7 mouse cellular contexts compared by ENCODE assay signal in the genomic region with DNA sequence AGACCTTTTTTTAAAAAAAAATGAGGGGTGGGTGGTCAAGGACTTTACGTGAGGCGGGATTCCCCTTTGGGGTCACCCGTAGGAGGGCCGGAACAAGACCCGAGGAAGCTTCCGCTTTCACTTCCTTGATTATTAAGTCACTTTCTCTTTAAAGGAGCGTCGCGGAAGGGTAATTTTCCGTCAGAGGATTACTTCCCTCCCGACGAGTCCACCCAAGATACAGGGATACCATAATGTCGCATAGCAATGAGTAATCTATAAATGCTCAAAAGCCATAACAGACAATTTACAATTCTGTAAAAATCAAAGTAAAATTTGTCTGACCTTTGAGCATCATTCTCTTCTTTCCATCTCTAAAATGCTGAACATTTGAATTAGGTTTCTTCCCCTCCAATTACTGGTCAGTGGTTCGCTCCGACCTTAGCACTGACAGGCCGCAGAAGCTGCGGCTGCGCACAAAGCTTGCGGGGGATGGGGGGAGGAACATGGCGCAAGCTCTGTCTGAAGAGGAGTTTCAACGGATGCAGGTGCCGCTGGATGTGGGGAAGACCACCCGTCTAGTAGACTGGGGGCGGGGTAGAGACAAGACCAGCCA. TPM values are rescaled to one million over a fixed set of nuclear protein-coding genes. Genes with fewer than 3 reads are reported as not detected.
A peak's percentile ranks its signal among the peaks of the same experiment; 100 is the strongest.
DNase-seq lines count a peak whose midpoint lies in the region; ATAC-seq and TF ChIP-seq lines count a peak whose summit lies in the region.

A gene (plus strand): TSS at position 224 of the 595 bp plus-strand sequence.

- intact Hi-C loops in left cerebral cortex, postnatal 4 days (cut with DNase I) = no loop called here

- peak within 1 kb of the TSS; percentile 66 for H3K4me3 ChIP-seq in embryonic facial prominence, embryonic 10.5 days
- H3K4me3 ChIP-seq in intestine, postnatal 0 days (ENCODE audit: low read depth, low read length) = peak within 1 kb of the TSS; percentile 54
- peak within 1 kb of the TSS; percentile 54 for H3K4me3 ChIP-seq in midbrain, embryonic 12.5 days

- peak within 1 kb of the TSS; percentile 60 for H3K4me2 ChIP-seq in intestine, postnatal 0 days (replicated peaks; ENCODE audit: low read depth)
- peak within 1 kb of the TSS; percentile 60 for H3K4me2 ChIP-seq in midbrain, embryonic 12.5 days (replicated peaks)

- peak; percentile 88 for ATAC-seq in intestine, postnatal 0 days
- peak; percentile 88 for ATAC-seq in midbrain, embryonic 12.5 days (ENCODE audit: low FRiP score, low read depth)

- H3K27me3 ChIP-seq in embryonic facial prominence, embryonic 10.5 days (replicated peaks; ENCODE audit: low read depth, poor library complexity, severe bottlenecking) = no peaks in the 10 kb centered on the region
- H3K27me3 ChIP-seq in intestine, postnatal 0 days (replicated peaks; ENCODE audit: control insufficient read depth, insufficient read depth, low read length) = no peaks in the 10 kb centered on the region
- no peaks in the 10 kb centered on the region for H3K27me3 ChIP-seq in midbrain, embryonic 12.5 days

- TF ChIP-seq CTCF in intestine, postnatal 0 days (IDR thresholded peaks at IDR 0.05; ENCODE audit: low read depth) = no peak

- peak; percentile 86 for DNase-seq in adrenal gland, postnatal 14 days
- DNase-seq in embryonic facial prominence, embryonic 10.5 days (ENCODE audit: low spot score) = peak; percentile 76
- DNase-seq in gonadal fat pad, adult 2 months (ENCODE audit: low read depth) = no peak
- peak; percentile 78 for DNase-seq in left cerebral cortex, postnatal 4 days
- DNase-seq in spleen, adult 18-20 months = peak; percentile 69 to 70

- H3K9me3 ChIP-seq in embryonic facial prominence, embryonic 10.5 days = no peaks in the 10 kb centered on the region
- no peaks in the 10 kb centered on the region for H3K9me3 ChIP-seq in intestine, postnatal 0 days (ENCODE audit: control insufficient read depth)
- no peaks in the 10 kb centered on the region for H3K9me3 ChIP-seq in midbrain, embryonic 12.5 days

- WGBS in embryonic facial prominence, embryonic 10.5 days = 14% methylated on average over 24 of the region's 24 CpGs
- WGBS in intestine, postnatal 0 days = 14% methylated on average over 24 of the region's 24 CpGs
- 22% methylated on average over 24 of the region's 24 CpGs for WGBS in midbrain, embryonic 12.5 days

- peak within 1 kb of the TSS; percentile 79 for H3K27ac ChIP-seq in embryonic facial prominence, embryonic 10.5 days (replicated peaks)
- H3K27ac ChIP-seq in intestine, postnatal 0 days (ENCODE audit: low read depth, low read length) = no peak within 1 kb of the TSS; the same call in 1 of the 2 replicates
- no peak within 1 kb of the TSS for H3K27ac ChIP-seq in midbrain, embryonic 12.5 days (replicated peaks)

- peaks cover 3% of the 10 kb centered on the region; the same call in 1 of the 2 replicates for H3K36me3 ChIP-seq in embryonic facial prominence, embryonic 10.5 days (replicated peaks)
- H3K36me3 ChIP-seq in intestine, postnatal 0 days (ENCODE audit: control insufficient read depth, insufficient read depth) = no peaks in the 10 kb centered on the region
- no peaks in the 10 kb centered on the region for H3K36me3 ChIP-seq in midbrain, embryonic 12.5 days

- H3K9ac ChIP-seq in intestine, postnatal 0 days (ENCODE audit: low read depth, low read length) = peak within 1 kb of the TSS; percentile 45; the same call in 1 of the 2 replicates
- peak within 1 kb of the TSS; percentile 64 for H3K9ac ChIP-seq in midbrain, embryonic 12.5 days (replicated peaks)

- peaks cover 5% of the 10 kb centered on the region; the same call in 1 of the 2 replicates for H3K4me1 ChIP-seq in embryonic facial prominence, embryonic 10.5 days
- no peaks in the 10 kb centered on the region for H3K4me1 ChIP-seq in intestine, postnatal 0 days (replicated peaks; ENCODE audit: control insufficient read depth, insufficient read depth, low read length)
- peaks cover 6% of the 10 kb centered on the region; the same call in 1 of the 2 replicates for H3K4me1 ChIP-seq in midbrain, embryonic 12.5 days

RNA-seq across cellular contexts. Expression of the gene that starts here (rescaled TPM):
- 49.0 and 56.4 TPM in 2 replicates for total RNA-seq in adrenal gland, postnatal 14 days (2021)
- polyA plus RNA-seq in embryonic facial prominence, embryonic 10.5 days (2016; fragmentation: Nextera tagmentation; extraction: Ambion mirVana) = 42.5 and 45.3 TPM in 2 replicates
- polyA plus RNA-seq in gonadal fat pad, adult 2 months (2012; rRNA removed) = 29.8 and 32.7 TPM in 2 replicates
- polyA plus RNA-seq in intestine, postnatal 0 days (2015; fragmentation: Nextera tagmentation; extraction: Ambion mirVana) = 17.6 and 22.2 TPM in 2 replicates
- 10 to 100 TPM; 79.8 to 81.2 TPM for total RNA-seq in left cerebral cortex, postnatal 4 days (2021)
- polyA plus RNA-seq in midbrain, embryonic 12.5 days (2016; fragmentation: Nextera tagmentation; extraction: Ambion mirVana) = 78.3 and 80.8 TPM in 2 replicates
